Mouse (Mus musculus): Measurements from ENCODE around the gene Gm20388. TPM values are rescaled to one million over a fixed set of nuclear protein-coding genes. Genes with fewer than 3 reads are reported as not detected.

The Gm20388 gene
- polyA plus RNA-seq, 1 experiment from 2014 or later, result 12.4 TPM

DNA sequence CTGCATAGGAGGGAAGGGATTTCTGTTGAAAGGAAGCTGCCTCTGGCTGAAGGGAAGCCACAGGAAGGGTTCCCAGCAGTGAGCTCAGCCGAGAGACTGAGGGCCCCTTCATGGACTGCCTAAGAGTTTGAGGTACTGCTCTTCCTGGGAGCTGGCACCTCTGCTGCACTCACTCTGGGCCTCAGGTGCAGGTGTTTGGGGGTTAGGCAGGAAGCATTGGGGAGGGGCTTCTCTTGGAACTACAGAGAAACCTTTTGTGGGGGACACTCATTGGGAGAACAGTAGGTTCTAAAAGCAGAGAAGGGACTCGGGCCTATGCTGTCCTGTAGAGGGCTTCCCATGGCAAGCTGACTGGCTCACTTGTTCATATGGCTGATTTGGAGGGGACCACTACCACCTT is 4323.9 kb downstream of the Gm20388 start:
- no peak for ATAC-seq
- H3K36me3 ChIP-seq (ENCODE audit: control insufficient read depth, insufficient read depth, low read length), result no peaks in the 10 kb centered on the region
- H3K4me1 ChIP-seq (ENCODE audit: control insufficient read depth, insufficient read depth, low read depth, low read length), result peaks cover 32% of the 10 kb centered on the region
- no peak overlapping the region for H3K27ac ChIP-seq (ENCODE audit: low read depth, low read length)
- no peaks in the 10 kb centered on the region for H3K9me3 ChIP-seq (ENCODE audit: control insufficient read depth, low read length)
- H3K4me3 ChIP-seq (ENCODE audit: low read length), result no peak overlapping the region
- 33% methylated on average over 2 of the region's 2 CpGs for WGBS
- H3K9ac ChIP-seq (ENCODE audit: low read depth, low read length), result no peak overlapping the region
- no peaks in the 10 kb centered on the region for H3K27me3 ChIP-seq (replicated peaks; ENCODE audit: control insufficient read depth, insufficient read depth, low read length)
- peak overlapping the region; percentile 31; the same call in 1 of the 2 replicates for H3K4me2 ChIP-seq (ENCODE audit: low read length)

DNA sequence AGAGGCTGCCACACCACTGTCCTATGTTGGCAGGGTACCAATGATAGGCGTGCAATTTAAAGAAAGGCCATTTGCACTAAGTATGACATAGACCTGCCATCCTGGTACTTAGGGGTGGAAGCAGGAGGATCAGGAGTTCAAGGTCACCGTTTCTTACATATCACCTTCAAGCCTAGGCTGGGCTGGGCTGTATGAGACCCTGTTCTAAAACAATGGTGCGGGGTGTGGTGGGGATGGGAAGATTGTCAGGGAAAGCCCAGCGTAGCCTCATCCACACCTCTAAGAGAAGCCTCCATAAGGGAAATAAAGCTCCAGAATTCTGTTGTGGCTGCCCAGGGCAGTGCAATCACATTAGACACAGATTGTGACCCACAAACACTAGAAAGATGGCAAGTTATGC is 4324.9 kb downstream of the Gm20388 start:
- Histone ChIP-seq H3K4me1 (ENCODE audit: control insufficient read depth, insufficient read depth, low read depth, low read length) (peaks cover 38% of the 10 kb centered on the region), H3K36me3 (ENCODE audit: control insufficient read depth, insufficient read depth, low read length) (no peaks in the 10 kb centered on the region), H3K27ac (ENCODE audit: low read depth, low read length) (no peak overlapping the region), H3K9ac (ENCODE audit: low read depth, low read length) (no peak overlapping the region), H3K4me3 (ENCODE audit: low read length) (no peak overlapping the region), H3K4me2 (ENCODE audit: low read length) (no peak overlapping the region), H3K27me3 (replicated peaks; ENCODE audit: control insufficient read depth, insufficient read depth, low read length) (no peaks in the 10 kb centered on the region), H3K9me3 (ENCODE audit: control insufficient read depth, low read length) (no peaks in the 10 kb centered on the region)
- ATAC-seq, result no peak
- WGBS, result 88% methylated on average over 4 of the region's 4 CpGs

DNA sequence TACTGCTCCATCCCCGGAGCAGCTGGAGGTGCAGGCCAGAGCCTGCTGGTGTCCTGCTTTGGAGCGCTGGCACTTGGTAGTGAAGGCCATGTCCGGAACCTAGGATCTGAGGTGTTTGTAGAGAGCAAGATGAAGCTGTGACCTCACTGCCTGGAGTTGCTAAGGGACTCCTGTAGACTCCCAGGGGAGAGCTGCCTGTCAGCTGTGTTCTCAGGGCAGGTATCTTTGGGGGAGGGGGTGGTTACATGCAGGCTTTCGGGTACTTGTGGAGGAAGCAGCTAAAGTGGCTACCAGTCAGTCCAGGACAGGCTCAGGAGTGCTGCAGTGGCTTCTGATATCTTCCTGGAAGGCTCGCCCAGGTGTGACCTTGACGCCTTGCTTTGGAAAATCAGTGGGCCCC is 4328.7 kb downstream of the Gm20388 start:
- H3K27me3 ChIP-seq (replicated peaks; ENCODE audit: control insufficient read depth, insufficient read depth, low read length), result no peaks in the 10 kb centered on the region
- no peak overlapping the region for H3K4me2 ChIP-seq (ENCODE audit: low read length)
- no peak overlapping the region for H3K9ac ChIP-seq (ENCODE audit: low read depth, low read length)
- ATAC-seq, result no peak
- H3K27ac ChIP-seq (ENCODE audit: low read depth, low read length), result no peak overlapping the region
- H3K4me1 ChIP-seq (ENCODE audit: control insufficient read depth, insufficient read depth, low read depth, low read length), result peaks cover 22% of the 10 kb centered on the region
- peaks cover 2% of the 10 kb centered on the region; the same call in 1 of the 2 replicates for H3K9me3 ChIP-seq (ENCODE audit: control insufficient read depth, low read length)
- no peaks in the 10 kb centered on the region for H3K36me3 ChIP-seq (ENCODE audit: control insufficient read depth, insufficient read depth, low read length)
- 79% methylated on average over 6 of the region's 6 CpGs for WGBS
- no peak overlapping the region for H3K4me3 ChIP-seq (ENCODE audit: low read length)

DNA sequence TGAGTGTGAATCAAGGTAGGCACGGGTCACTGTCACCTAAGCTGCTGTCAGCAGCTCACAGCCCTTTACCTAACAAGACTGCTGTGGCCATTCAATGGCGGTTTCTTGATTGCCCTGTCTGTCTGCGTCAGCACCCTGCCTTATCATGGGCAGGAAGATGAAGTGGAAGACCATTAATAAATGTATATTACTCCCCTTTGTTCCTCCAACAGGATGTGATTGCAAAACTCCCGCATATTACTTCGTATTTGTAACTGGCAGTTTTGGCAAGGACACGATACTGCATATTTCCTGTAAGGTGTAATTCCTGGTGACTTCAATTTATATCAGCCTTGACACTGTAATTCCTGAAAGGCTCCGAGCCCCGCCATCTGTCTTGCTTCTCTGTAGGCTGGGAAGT is 4330.3 kb downstream of the Gm20388 start:
- Histone ChIP-seq H3K4me1 (ENCODE audit: control insufficient read depth, insufficient read depth, low read depth, low read length) (peaks cover 17% of the 10 kb centered on the region), H3K9me3 (ENCODE audit: control insufficient read depth, low read length) (peaks cover 2% of the 10 kb centered on the region; the same call in 1 of the 2 replicates), H3K36me3 (ENCODE audit: control insufficient read depth, insufficient read depth, low read length) (no peaks in the 10 kb centered on the region), H3K4me3 (ENCODE audit: low read length) (no peak overlapping the region), H3K4me2 (ENCODE audit: low read length) (no peak overlapping the region), H3K27me3 (replicated peaks; ENCODE audit: control insufficient read depth, insufficient read depth, low read length) (no peaks in the 10 kb centered on the region), H3K9ac (ENCODE audit: low read depth, low read length) (0 out of 2 replicates have a peak overlapping the region, but pooled peaks have one; percentile 14), H3K27ac (ENCODE audit: low read depth, low read length) (no peak overlapping the region)
- 60% methylated on average over 8 of the region's 8 CpGs for WGBS
- no peak for ATAC-seq

DNA sequence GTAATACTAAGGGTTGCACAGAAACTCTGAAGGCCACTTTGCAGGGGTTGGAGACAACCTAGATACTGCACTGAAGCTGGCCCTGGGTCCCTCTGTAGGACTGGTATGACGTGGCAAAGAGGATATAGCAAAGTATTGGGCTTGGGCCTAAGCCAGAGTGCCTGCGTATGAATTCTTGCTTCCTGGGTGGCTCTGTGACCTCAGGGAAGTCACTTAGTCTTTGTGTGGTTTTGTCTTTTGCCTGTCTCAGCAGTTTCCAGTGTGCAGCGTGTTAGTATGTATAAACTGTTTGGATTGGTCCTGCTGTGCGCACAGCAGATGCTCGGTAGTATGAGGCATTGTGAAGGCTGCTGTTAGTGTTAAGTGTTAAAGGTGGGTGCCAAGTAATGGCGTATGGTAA is 4331.6 kb downstream of the Gm20388 start:
- Histone ChIP-seq H3K27ac (ENCODE audit: low read depth, low read length) (no peak overlapping the region), H3K36me3 (ENCODE audit: control insufficient read depth, insufficient read depth, low read length) (no peaks in the 10 kb centered on the region), H3K4me1 (ENCODE audit: control insufficient read depth, insufficient read depth, low read depth, low read length) (peaks cover 17% of the 10 kb centered on the region), H3K27me3 (replicated peaks; ENCODE audit: control insufficient read depth, insufficient read depth, low read length) (no peaks in the 10 kb centered on the region), H3K4me2 (ENCODE audit: low read length) (no peak overlapping the region), H3K4me3 (ENCODE audit: low read length) (no peak overlapping the region), H3K9ac (ENCODE audit: low read depth, low read length) (no peak overlapping the region), H3K9me3 (ENCODE audit: control insufficient read depth, low read length) (peaks cover 2% of the 10 kb centered on the region; the same call in 1 of the 2 replicates)
- ATAC-seq, result no peak; the same call in 1 of the 2 replicates
- WGBS, result 57% methylated on average over 6 of the region's 6 CpGs

DNA sequence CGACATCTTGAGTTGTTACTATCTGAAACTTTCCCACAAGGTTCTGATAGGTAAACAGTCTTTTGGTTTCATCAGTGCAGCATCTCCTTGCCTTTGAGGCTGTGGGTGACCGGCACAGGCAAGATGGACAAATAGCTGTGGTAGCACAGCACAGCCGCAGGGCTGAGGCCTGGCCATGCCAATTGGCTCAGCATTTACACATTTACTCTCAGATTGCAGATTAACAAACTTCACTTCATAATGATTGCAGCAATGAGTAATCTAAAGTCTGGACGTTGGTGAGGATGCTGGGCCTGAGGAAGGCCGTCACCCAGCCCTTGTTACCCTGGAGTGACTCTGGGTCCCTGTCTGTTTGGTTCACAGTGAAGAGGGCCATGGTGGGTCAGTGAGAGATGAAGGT is 4332.3 kb downstream of the Gm20388 start:
- Histone ChIP-seq H3K36me3 (ENCODE audit: control insufficient read depth, insufficient read depth, low read length) (no peaks in the 10 kb centered on the region), H3K4me1 (ENCODE audit: control insufficient read depth, insufficient read depth, low read depth, low read length) (peaks cover 20% of the 10 kb centered on the region), H3K9me3 (ENCODE audit: control insufficient read depth, low read length) (peaks cover 2% of the 10 kb centered on the region; the same call in 1 of the 2 replicates), H3K27ac (ENCODE audit: low read depth, low read length) (no peak overlapping the region), H3K9ac (ENCODE audit: low read depth, low read length) (no peak overlapping the region), H3K4me2 (ENCODE audit: low read length) (no peak overlapping the region), H3K27me3 (replicated peaks; ENCODE audit: control insufficient read depth, insufficient read depth, low read length) (no peaks in the 10 kb centered on the region), H3K4me3 (ENCODE audit: low read length) (no peak overlapping the region)
- WGBS, result 92% methylated on average over 5 of the region's 5 CpGs
- ATAC-seq, result no peak

- Histone ChIP-seq H3K4me2 (ENCODE audit: low read length) (no peak overlapping the region), H3K27ac (ENCODE audit: low read depth, low read length) (no peak overlapping the region), H3K9ac (ENCODE audit: low read depth, low read length) (no peak overlapping the region), H3K4me1 (ENCODE audit: control insufficient read depth, insufficient read depth, low read depth, low read length) (peaks cover 9% of the 10 kb centered on the region), H3K9me3 (ENCODE audit: control insufficient read depth, low read length) (peaks cover 2% of the 10 kb centered on the region; the same call in 1 of the 2 replicates), H3K4me3 (ENCODE audit: low read length) (no peak overlapping the region), H3K36me3 (ENCODE audit: control insufficient read depth, insufficient read depth, low read length) (no peaks in the 10 kb centered on the region), H3K27me3 (replicated peaks; ENCODE audit: control insufficient read depth, insufficient read depth, low read length) (no peaks in the 10 kb centered on the region)
- ATAC-seq, result no peak
- 85% methylated on average over 6 of the region's 6 CpGs for WGBS
Measured at GRCm38 (mm10) chr8:124247581-124247980, 4336.9 kb downstream of the Gm20388 start.

GRCm38 (mm10) chr8:124248688-124249087 is 4338.0 kb downstream of the Gm20388 start:
- no peak overlapping the region for H3K4me3 ChIP-seq (ENCODE audit: low read length)
- no peak overlapping the region for H3K27ac ChIP-seq (ENCODE audit: low read depth, low read length)
- no peak for ATAC-seq
- H3K9me3 ChIP-seq (ENCODE audit: control insufficient read depth, low read length), result peaks cover 2% of the 10 kb centered on the region; the same call in 1 of the 2 replicates
- peaks cover 9% of the 10 kb centered on the region for H3K4me1 ChIP-seq (ENCODE audit: control insufficient read depth, insufficient read depth, low read depth, low read length)
- 92% methylated on average over 6 of the region's 6 CpGs for WGBS
- no peaks in the 10 kb centered on the region for H3K36me3 ChIP-seq (ENCODE audit: control insufficient read depth, insufficient read depth, low read length)
- H3K9ac ChIP-seq (ENCODE audit: low read depth, low read length), result no peak overlapping the region
- no peaks in the 10 kb centered on the region for H3K27me3 ChIP-seq (replicated peaks; ENCODE audit: control insufficient read depth, insufficient read depth, low read length)
- no peak overlapping the region for H3K4me2 ChIP-seq (ENCODE audit: low read length)

GRCm38 (mm10) chr8:124250255-124250654 is 4339.6 kb downstream of the Gm20388 start:
- H3K4me1 ChIP-seq (ENCODE audit: control insufficient read depth, insufficient read depth, low read depth, low read length), result peaks cover 9% of the 10 kb centered on the region
- no peaks in the 10 kb centered on the region for H3K9me3 ChIP-seq (ENCODE audit: control insufficient read depth, low read length)
- no peak overlapping the region for H3K4me2 ChIP-seq (ENCODE audit: low read length)
- H3K27ac ChIP-seq (ENCODE audit: low read depth, low read length), result no peak overlapping the region
- WGBS, result 45% methylated on average over 3 of the region's 3 CpGs
- H3K4me3 ChIP-seq (ENCODE audit: low read length), result no peak overlapping the region
- ATAC-seq, result no peak
- H3K27me3 ChIP-seq (replicated peaks; ENCODE audit: control insufficient read depth, insufficient read depth, low read length), result no peaks in the 10 kb centered on the region
- no peaks in the 10 kb centered on the region for H3K36me3 ChIP-seq (ENCODE audit: control insufficient read depth, insufficient read depth, low read length)
- no peak overlapping the region for H3K9ac ChIP-seq (ENCODE audit: low read depth, low read length)

GRCm38 (mm10) chr8:124250785-124251184 is 4340.1 kb downstream of the Gm20388 start:
- Histone ChIP-seq H3K36me3 (ENCODE audit: control insufficient read depth, insufficient read depth, low read length) (no peaks in the 10 kb centered on the region), H3K4me1 (ENCODE audit: control insufficient read depth, insufficient read depth, low read depth, low read length) (peaks cover 9% of the 10 kb centered on the region), H3K4me2 (ENCODE audit: low read length) (no peak overlapping the region), H3K27ac (ENCODE audit: low read depth, low read length) (no peak overlapping the region), H3K9ac (ENCODE audit: low read depth, low read length) (no peak overlapping the region), H3K27me3 (replicated peaks; ENCODE audit: control insufficient read depth, insufficient read depth, low read length) (no peaks in the 10 kb centered on the region), H3K4me3 (ENCODE audit: low read length) (no peak overlapping the region), H3K9me3 (ENCODE audit: control insufficient read depth, low read length) (no peaks in the 10 kb centered on the region)
- WGBS, result 26% methylated on average over 4 of the region's 4 CpGs
- 0 out of 2 replicates have a peak, but pooled peaks have one; percentile 29 for ATAC-seq
